Mouse (Mus musculus): ENCODE results near the gene Pcdh15. TPM values are rescaled to one million over a fixed set of nuclear protein-coding genes. Genes with fewer than 3 reads are reported as not detected.
A peak's percentile ranks its signal among the peaks of the same experiment; 100 is the strongest.

Gene Pcdh15
- total and polyA plus RNA-seq, 3 experiments = not detected

- DNase-seq (ENCODE audit: low read depth, low spot score) = peak; percentile 2
- no peaks in the 10 kb centered on the region for H3K27me3 ChIP-seq (ENCODE audit: control insufficient read depth in 1 of 2, insufficient read depth in 2 of 2, low read length in 2 of 2)
Measured at GRCm38 (mm10) chr10:73097979-73098378, 1.2 kb upstream of the Pcdh15 start.

DNA sequence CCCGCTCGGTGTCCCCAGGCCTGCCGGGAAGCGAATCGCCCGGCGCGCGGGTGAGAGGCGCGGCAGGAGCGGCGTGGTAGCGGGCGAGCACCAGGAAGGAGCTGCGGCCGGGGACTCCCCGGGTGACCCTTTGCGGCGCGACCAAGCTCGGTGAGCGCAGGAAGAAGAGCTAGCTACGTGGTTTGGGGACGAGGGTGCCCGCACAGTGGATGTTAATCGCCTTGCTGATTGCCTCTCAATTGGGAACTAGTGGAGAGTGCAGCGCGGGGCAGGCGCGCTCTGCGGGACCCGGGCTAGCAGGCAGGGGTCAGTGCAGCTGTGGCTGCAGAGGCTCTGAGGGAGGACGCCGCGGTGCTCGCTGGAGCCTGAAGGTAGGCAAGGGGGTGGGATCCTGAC, 702 bp downstream of the Pcdh15 start:
- TF ChIP-seq MXI1 (IDR thresholded peaks at IDR 0.05; ENCODE audit: low read depth, low read length) = no peak
- no peak for TF ChIP-seq ETS1 (IDR thresholded peaks at IDR 0.05; ENCODE audit: low read depth, low read length)
- TF ChIP-seq SIN3A (IDR thresholded peaks at IDR 0.05; ENCODE audit: low read length) = no peak
- no peak for TF ChIP-seq MYB (IDR thresholded peaks at IDR 0.05; ENCODE audit: low read depth, low read length)
- no peak for TF ChIP-seq POLR2A (IDR thresholded peaks at IDR 0.05; ENCODE audit: control insufficient read depth in 1 of 2, insufficient read depth in 1 of 2, low read depth in 1 of 2, low read length in 2 of 2, poor library complexity in 1 of 2)
- TF ChIP-seq CHD2 (IDR thresholded peaks at IDR 0.05; ENCODE audit: low read length) = no peak
- no peaks in the 10 kb centered on the region for H3K27me3 ChIP-seq (ENCODE audit: control insufficient read depth in 1 of 2, insufficient read depth in 2 of 2, low read length in 2 of 2)
- H3K36me3 ChIP-seq (ENCODE audit: control insufficient read depth in 1 of 2, insufficient read depth in 2 of 2, low read length in 2 of 2) = no peaks in the 10 kb centered on the region
- H3K9ac ChIP-seq (ENCODE audit: control insufficient read depth, low read depth, low read length, poor library complexity, severe bottlenecking) = no peak overlapping the region
- no peaks in the 10 kb centered on the region for H3K79me2 ChIP-seq (ENCODE audit: control insufficient read depth, insufficient read depth, low read length, poor library complexity)
- H3K4me3 ChIP-seq (ENCODE audit: control insufficient read depth in 1 of 2, insufficient read depth in 1 of 2, low read depth in 2 of 2, low read length in 2 of 2) = no peak overlapping the region
- H3K9me3 ChIP-seq (replicated peaks; ENCODE audit: insufficient read depth, low read length) = no peaks in the 10 kb centered on the region
- no peak overlapping the region for H3K27ac ChIP-seq (ENCODE audit: control insufficient read depth, low read depth, low read length)
- no peaks in the 10 kb centered on the region for H3K4me1 ChIP-seq (ENCODE audit: control insufficient read depth in 1 of 2, insufficient read depth in 2 of 2, low read length in 2 of 2)
- no peak for DNase-seq (ENCODE audit: low read depth, low spot score)

More at GRCm38 (mm10) chr10:73097979-73098378, 1.2 kb upstream of the Pcdh15 start:
- no peaks in the 10 kb centered on the region for H3K4me1 ChIP-seq (ENCODE audit: control insufficient read depth in 1 of 2, insufficient read depth in 2 of 2, low read length in 2 of 2)
- no peaks in the 10 kb centered on the region for H3K9me3 ChIP-seq (replicated peaks; ENCODE audit: insufficient read depth, low read length)
- no peaks in the 10 kb centered on the region for H3K79me2 ChIP-seq (ENCODE audit: control insufficient read depth, insufficient read depth, low read length, poor library complexity)
- H3K9ac ChIP-seq (ENCODE audit: control insufficient read depth, low read depth, low read length, poor library complexity, severe bottlenecking) = no peak overlapping the region
- no peak overlapping the region for H3K27ac ChIP-seq (ENCODE audit: control insufficient read depth, low read depth, low read length)
- H3K4me3 ChIP-seq (ENCODE audit: control insufficient read depth in 1 of 2, insufficient read depth in 1 of 2, low read depth in 2 of 2, low read length in 2 of 2) = no peak overlapping the region
- TF ChIP-seq SMC3 (IDR thresholded peaks at IDR 0.05; ENCODE audit: low read depth, low read length) (no peak), CTCF (IDR thresholded peaks at IDR 0.05 in 2 of 3, conservative IDR thresholded peaks at IDR 0.05 in 1 of 3; ENCODE audit: control insufficient read depth in 1 of 3, insufficient read depth in 1 of 3, low read depth in 2 of 3, low read length in 3 of 3, poor library complexity in 1 of 3, severe bottlenecking in 1 of 3) (peak in 2 of 3 experiments; percentile 12 to 39; a peak in 3 of 6 replicates)
- H3K36me3 ChIP-seq (ENCODE audit: control insufficient read depth in 1 of 2, insufficient read depth in 2 of 2, low read length in 2 of 2) = no peaks in the 10 kb centered on the region

GRCm38 (mm10) chr10:73103383-73103994, 4.3 kb downstream of the Pcdh15 start:
- Histone ChIP-seq H3K4me1 (ENCODE audit: control insufficient read depth in 1 of 2, insufficient read depth in 2 of 2, low read length in 2 of 2) (no peaks in the 10 kb centered on the region), H3K79me2 (ENCODE audit: control insufficient read depth, insufficient read depth, low read length, poor library complexity) (no peaks in the 10 kb centered on the region), H3K9ac (ENCODE audit: control insufficient read depth, low read depth, low read length, poor library complexity, severe bottlenecking) (no peak overlapping the region), H3K27me3 (ENCODE audit: control insufficient read depth in 1 of 2, insufficient read depth in 2 of 2, low read length in 2 of 2) (no peaks in the 10 kb centered on the region), H3K4me3 (ENCODE audit: control insufficient read depth in 1 of 2, insufficient read depth in 1 of 2, low read depth in 2 of 2, low read length in 2 of 2) (no peak overlapping the region), H3K27ac (ENCODE audit: control insufficient read depth, low read depth, low read length) (no peak overlapping the region), H3K36me3 (ENCODE audit: control insufficient read depth in 1 of 2, insufficient read depth in 2 of 2, low read length in 2 of 2) (no peaks in the 10 kb centered on the region), H3K9me3 (replicated peaks; ENCODE audit: insufficient read depth, low read length) (no peaks in the 10 kb centered on the region)
- no peak for TF ChIP-seq UBTF (IDR thresholded peaks at IDR 0.05; ENCODE audit: borderline replicate concordance, insufficient read depth, low read depth, low read length)
- peak in 1 of 3 experiments; percentile 11; a peak in 2 of 6 replicates for TF ChIP-seq CTCF (IDR thresholded peaks at IDR 0.05 in 2 of 3, conservative IDR thresholded peaks at IDR 0.05 in 1 of 3; ENCODE audit: control insufficient read depth in 1 of 3, insufficient read depth in 1 of 3, low read depth in 2 of 3, low read length in 3 of 3, poor library complexity in 1 of 3, severe bottlenecking in 1 of 3)
- TF ChIP-seq MYC (IDR thresholded peaks at IDR 0.05; ENCODE audit: low read depth, low read length) = no peak
- DNase-seq (ENCODE audit: low read depth, low spot score) = no peak

Measured in MEL (cell line).